Mouse (Mus musculus) thymus, postnatal 4 days (tissue): Measurements from ENCODE around the gene Gpam.
"Not testable (repeated sequence)": the region's sequence is repeated elsewhere in the genome, so short reads cannot be mapped to it uniquely, and the experiment has no call there.

ENCODE experiments used
- DNase-seq: peaks from one replicate; pipeline ENCODE4 v3.0.0; 2021

Gpam gene

DNA sequence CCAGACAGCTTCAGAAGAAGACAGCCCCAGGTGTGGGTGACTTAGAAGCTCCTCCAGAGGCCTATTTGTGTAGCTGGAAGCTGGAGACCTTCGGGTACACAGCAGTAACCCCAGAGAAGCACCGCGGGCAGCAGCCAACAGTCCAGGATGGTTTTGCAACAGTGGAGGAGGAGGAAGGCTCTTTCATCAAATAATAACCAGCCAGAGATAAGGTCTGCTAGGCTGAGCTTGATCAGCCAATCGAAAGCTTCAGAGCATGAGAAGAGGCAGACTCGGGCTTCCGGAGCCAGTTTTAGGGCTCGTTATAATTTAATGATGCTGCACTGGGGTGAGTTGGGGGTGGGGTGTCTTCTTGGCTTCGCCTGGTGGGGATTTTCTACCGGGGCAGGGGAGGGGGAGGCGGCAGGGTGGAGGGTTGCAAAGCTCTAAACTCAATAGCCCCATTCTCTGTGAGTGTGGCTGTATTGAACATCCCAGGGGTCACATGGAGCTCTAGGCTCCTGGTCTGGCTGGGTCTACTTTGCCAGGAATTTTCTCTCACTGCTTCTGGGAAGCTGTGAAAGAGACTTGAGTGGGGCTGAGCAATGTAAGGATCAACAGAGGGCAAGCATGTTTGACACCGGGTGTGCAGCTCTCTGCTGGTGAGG lies at the start of gene Gpam:
TSS of gene Gpam (minus strand) at position 167 of the 647 bp plus-strand sequence.
- no peak for DNase-seq

DNA sequence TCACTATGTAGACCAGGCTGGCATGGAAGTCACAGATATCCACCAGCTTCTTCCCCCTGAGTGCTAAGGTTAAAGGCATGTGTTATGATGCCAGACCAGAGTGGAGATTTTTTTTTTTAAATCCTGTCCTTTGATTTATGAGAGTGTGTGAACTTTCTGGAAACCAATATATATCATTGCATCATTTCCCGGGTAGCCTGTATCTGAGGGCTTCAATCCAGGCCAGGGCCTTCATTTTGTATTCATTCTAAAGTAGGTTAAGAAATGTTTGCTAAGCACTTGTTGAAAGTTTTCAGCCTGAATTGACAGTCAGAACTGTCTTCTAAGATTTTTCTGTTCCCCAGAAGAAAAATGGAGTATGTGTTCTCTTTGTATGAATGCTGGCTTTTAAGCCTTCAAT lies 44.5 kb upstream of the Gpam start:
- DNase-seq: no peak

GRCm38 (mm10) chr19:55170399-55170798 lies 43.4 kb upstream of the Gpam start:
- no peak for DNase-seq

DNA sequence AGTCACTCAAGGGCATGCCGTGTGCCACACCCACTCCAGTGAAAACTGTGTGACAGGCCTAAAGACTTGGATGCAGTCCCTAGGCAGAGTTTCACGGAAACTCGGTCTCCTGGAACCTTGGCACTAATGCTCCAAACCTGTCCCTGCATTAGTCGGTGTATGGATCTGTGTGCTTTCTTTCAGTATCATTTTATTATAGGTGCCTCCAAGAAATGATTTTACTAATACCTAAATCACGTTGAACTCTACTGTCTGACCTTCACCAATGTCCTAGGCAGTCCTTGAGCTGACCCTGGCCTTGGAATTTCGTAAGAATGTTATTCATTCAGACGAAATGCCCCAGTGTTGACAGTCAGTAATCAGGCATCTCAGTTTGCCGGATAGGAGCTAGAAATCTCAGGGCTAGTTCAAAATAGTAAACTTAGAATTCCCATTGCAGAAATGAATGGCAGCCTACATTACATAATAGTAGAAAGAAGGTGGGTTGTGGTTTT lies 42.2 kb upstream of the Gpam start:
- DNase-seq: not testable (repeated sequence)

- no peak for DNase-seq
These were observed 41.3 kb upstream of the Gpam start for GRCm38 (mm10) chr19:55168360-55168759.

DNA sequence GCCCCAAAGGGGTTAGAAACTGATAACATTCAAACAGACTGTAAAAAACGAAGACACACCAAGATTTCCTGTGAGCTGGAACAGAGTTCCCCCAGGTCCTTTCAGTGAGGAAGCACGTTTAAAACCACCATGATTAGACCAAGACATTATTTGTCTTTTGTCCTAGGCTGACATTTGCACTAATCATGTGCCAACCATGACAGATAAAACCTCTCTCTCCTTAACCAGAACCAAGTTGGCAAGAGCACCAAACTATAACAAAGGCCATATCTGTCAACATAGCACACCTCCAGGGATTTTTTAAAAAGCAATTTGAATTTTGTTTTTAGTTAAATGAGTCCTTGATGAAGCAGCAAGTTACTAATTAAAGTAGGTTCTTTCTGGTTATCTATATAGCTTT lies 40.7 kb upstream of the Gpam start:
- no peak for DNase-seq

DNA sequence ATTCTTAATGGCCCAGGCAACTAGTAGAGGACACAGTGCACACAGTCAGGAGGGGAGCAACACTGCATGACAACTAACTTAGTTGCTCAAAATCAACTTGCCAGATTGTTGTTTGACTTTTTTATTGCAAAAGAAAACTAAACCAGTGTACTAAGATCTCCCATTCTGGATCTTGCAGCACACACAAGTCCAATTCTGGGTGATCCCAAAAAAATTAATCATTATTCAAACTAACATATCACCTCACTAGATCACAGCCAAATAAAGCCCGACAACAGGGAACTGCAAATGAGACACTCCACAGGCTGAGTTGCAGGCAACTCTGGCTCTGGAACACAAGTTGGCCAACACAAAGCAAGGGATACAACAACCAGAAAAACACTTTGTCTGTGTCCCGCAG lies 39.7 kb upstream of the Gpam start:
- no peak for DNase-seq

DNA sequence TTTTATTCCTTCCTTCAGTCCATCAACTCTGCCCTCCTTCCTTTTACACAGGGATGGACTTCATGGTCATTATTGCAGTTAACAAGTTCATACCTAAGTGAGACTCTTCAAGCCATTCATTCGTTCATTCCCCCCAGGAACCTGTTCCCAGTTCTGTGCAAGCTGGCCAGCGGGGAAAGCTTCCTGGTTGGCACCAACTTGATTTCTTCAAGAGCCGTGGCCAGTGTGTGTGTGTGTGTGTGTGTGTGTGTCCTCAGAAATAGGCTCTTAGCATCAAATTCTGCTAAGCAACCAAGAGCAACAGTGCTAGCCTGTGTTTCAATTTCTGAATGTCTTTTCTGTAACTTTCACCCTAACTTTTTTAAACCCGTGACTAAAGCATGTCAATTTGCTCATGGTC lies 38.9 kb upstream of the Gpam start:
- DNase-seq: no peak

GRCm38 (mm10) chr19:55165183-55165865 lies 38.3 kb upstream of the Gpam start:
- no peak for DNase-seq

DNA sequence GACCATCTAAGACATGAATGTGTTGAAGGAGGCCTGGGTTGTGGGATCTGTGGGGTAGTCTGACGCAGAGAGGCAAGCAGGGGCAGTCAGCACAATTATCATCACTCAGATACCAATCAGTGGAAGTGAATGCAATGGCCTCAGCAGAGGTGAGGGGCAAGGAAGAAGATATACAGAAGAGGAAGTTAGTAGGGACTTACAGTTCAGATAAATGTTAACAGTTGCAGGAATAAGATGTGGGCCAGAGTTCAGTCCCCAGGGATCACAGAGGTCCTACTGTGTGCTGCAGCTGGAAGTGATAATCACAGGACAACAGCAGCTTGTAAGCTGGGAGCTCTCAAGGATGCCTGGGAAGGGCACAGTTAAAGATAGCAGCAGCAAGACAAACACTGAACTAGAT lies 37.1 kb upstream of the Gpam start:
- DNase-seq: no peak

- DNase-seq: no peak
These were observed 35.2 kb upstream of the Gpam start for GRCm38 (mm10) chr19:55162271-55162670.

GRCm38 (mm10) chr19:55159826-55160225 lies 32.8 kb upstream of the Gpam start:
- no peak for DNase-seq

GRCm38 (mm10) chr19:55158606-55159005 lies 31.6 kb upstream of the Gpam start:
- no peak for DNase-seq

GRCm38 (mm10) chr19:55157029-55157428 lies 30.0 kb upstream of the Gpam start:
- DNase-seq: no peak

GRCm38 (mm10) chr19:55152983-55153382 lies 25.9 kb upstream of the Gpam start:
- DNase-seq: no peak

DNA sequence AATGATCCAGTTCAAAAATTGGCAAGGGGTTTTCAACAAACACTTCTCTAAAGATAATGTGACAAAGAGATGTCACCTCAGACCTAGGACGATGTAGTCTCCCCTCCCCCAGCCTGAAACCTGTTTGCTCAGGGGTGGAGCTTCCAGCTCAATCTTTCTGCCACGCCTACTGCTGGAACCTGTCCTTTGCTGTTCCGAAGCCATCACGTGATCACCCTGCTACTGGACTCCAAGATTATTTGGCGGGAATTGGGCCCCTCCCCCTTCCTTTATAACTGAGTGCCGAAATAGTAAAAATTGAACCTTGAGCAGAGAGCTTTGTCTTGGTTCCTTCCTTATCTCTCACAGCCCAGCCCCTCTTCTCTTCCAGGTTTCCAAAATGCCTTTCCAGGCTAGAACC lies 25.2 kb upstream of the Gpam start:
- not testable (repeated sequence) for DNase-seq

GRCm38 (mm10) chr19:55149646-55150045 lies 22.6 kb upstream of the Gpam start:
- DNase-seq: no peak

DNA sequence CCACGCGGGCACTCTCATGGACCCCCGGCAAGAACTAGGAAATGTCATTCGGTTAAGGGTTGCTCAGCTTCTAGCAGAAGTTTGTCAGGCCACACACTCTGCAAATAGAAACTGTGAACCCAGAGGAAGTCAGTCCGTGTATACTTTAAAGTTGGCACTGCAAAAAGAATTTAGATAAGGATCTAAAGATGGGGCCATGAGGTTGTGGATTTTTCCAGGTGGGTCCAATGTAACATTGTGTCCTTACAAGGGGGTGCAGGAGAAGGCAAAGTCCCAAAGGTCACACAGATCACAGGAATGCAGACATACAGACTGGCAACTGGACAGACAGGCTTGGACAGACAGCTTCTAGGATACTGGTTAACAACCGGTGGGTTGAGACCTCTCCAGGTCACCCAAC lies 21.1 kb upstream of the Gpam start:
- no peak for DNase-seq

- no peak for DNase-seq
These were observed 20.5 kb upstream of the Gpam start for GRCm38 (mm10) chr19:55147568-55147967.

DNA sequence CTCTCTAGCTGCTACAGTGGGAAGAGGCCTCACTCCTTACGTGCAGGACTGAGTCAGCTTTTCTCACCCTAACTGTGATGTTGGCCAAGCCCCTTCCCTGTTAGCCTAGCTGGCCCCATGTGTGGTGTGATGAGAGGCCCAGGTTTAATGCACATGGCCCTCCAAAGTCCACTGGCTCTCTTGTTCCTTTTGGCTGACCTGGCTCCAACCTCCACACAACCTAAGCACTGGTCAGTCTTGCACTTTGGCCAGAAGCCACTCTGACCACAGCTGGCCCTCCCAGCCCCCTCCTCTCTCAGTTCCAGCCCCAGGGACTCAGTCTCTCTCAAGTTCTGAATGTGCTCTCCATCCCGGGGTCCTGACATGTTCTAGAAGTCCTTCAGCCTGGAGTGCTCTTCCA lies 18.1 kb upstream of the Gpam start:
- no peak for DNase-seq

DNA sequence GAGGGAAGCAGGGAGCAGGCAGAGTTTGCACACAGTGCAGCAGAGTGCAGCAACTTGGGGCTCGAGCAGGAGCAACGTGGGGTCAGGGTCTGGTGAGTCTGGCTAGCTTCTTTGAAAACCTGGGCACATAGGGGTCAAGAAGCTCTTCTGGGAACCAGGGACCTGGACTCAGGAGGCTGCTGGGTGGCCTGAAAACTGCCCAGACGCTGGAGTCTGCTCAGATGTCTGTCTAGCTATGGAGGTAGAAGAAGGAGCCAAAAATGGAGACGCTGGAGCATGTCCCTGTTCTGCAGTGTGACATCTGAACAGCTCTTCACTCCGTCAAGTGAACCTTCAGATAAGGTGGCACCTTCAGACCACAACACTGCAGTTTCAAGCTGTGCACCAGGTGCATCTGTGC lies 17.7 kb upstream of the Gpam start:
- no peak for DNase-seq

GRCm38 (mm10) chr19:55143391-55144300 lies 16.6 kb upstream of the Gpam start:
- no peak for DNase-seq

GRCm38 (mm10) chr19:55139301-55139700 lies 12.3 kb upstream of the Gpam start:
- no peak for DNase-seq

DNA sequence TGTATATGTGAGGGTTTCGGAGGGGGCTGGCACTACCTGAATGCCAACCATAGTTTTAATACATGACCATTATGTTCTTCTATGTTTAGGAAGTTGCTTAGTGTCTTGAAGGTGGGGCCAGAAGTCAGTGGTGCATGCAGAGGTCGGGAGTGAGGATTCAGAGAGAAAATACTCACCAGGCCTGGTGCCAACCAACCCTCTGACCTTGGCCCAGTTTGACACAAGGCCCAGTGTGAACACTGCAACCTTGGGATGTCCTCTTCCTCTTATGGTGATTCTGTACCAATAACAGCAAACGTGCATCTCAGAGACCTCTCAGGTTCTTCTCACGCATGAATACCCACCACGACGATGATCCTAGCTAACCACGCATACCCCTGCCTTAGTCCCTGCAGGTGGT lies 11.5 kb upstream of the Gpam start:
- no peak for DNase-seq
